Mouse (Mus musculus): ENCODE measurements at regions not wholly inside any gene's neighbourhood (a gene's known extent, or its start where the extent isn't known, plus 50 kb on each side); places are given as distances from the start of the nearest gene placed in this dataset.
"Not testable (repeated sequence)": the region's sequence is repeated elsewhere in the genome, so short reads cannot be mapped to it uniquely, and the experiment has no call there.

GRCm38 (mm10) chr5:17208554-17209283, 164.3 kb upstream of the Speer4f2 start:
- no peak for DNase-seq (ENCODE audit: low read depth)

GRCm38 (mm10) chr5:17210723-17211245, 162.2 kb upstream of the Speer4f2 start:
- DNase-seq (ENCODE audit: low read depth), result no peak

GRCm38 (mm10) chr5:17223542-17223941, 149.4 kb upstream of the Speer4f2 start:
- DNase-seq (ENCODE audit: low read depth), result not testable (repeated sequence)

GRCm38 (mm10) chr5:17247732-17248606, 125.0 kb upstream of the Speer4f2 start:
- no peak for DNase-seq (ENCODE audit: low read depth)

- DNase-seq (ENCODE audit: low read depth), result no peak
Observed at GRCm38 (mm10) chr5:17260541-17261325, 112.2 kb upstream of the Speer4f2 start.

- DNase-seq (ENCODE audit: low read depth), result no peak
Observed at GRCm38 (mm10) chr5:17262126-17262525, 110.9 kb upstream of the Speer4f2 start.

- DNase-seq (ENCODE audit: low read depth), result no peak
Observed at GRCm38 (mm10) chr5:17271153-17271552, 101.8 kb upstream of the Speer4f2 start.

GRCm38 (mm10) chr5:17271722-17272479, 101.1 kb upstream of the Speer4f2 start:
- DNase-seq (ENCODE audit: low read depth), result no peak

GRCm38 (mm10) chr5:17275346-17275745, 97.6 kb upstream of the Speer4f2 start:
- no peak for DNase-seq (ENCODE audit: low read depth)

- DNase-seq (ENCODE audit: low read depth), result no peak
Observed at GRCm38 (mm10) chr5:17276782-17277578, 96.0 kb upstream of the Speer4f2 start.

GRCm38 (mm10) chr5:17280203-17280602, 92.8 kb upstream of the Speer4f2 start:
- no peak for DNase-seq (ENCODE audit: low read depth)

- DNase-seq (ENCODE audit: low read depth), result no peak
Observed at GRCm38 (mm10) chr5:17280951-17281350, 92.0 kb upstream of the Speer4f2 start.

- DNase-seq (ENCODE audit: low read depth), result no peak
Observed at GRCm38 (mm10) chr5:17289028-17289427, 84.0 kb upstream of the Speer4f2 start.

- no peak for DNase-seq (ENCODE audit: low read depth)
Observed at GRCm38 (mm10) chr5:17292559-17292958, 80.4 kb upstream of the Speer4f2 start.

GRCm38 (mm10) chr5:17296571-17297035, 76.4 kb upstream of the Speer4f2 start:
- no peak for DNase-seq (ENCODE audit: low read depth)

GRCm38 (mm10) chr5:17299846-17300245, 73.1 kb upstream of the Speer4f2 start:
- DNase-seq (ENCODE audit: low read depth), result no peak

GRCm38 (mm10) chr5:17321501-17321900, 51.5 kb upstream of the Speer4f2 start:
- no peak for DNase-seq (ENCODE audit: low read depth)

Measured in 416B (cell line).